Mouse (Mus musculus) cerebellum, adult 18-20 months (tissue): ENCODE data around the gene Nhlrc4.
A peak's percentile ranks its signal among the peaks of the same experiment; 100 is the strongest.

ENCODE experiments used
- DNase-seq, 2 experiments: peaks; one replicate each; pipeline ENCODE4 v3.0.0; 2021

Gene Nhlrc4

GRCm38 (mm10) chr17:25957586-25958051, 12.9 kb upstream of the Nhlrc4 start:
- peak; percentile 54 to 60 for DNase-seq

GRCm38 (mm10) chr17:25956631-25957030, 11.9 kb upstream of the Nhlrc4 start:
- peak; percentile 47 to 51 for DNase-seq

GRCm38 (mm10) chr17:25956201-25956600, 11.4 kb upstream of the Nhlrc4 start:
- DNase-seq: peak; percentile 85 to 91

GRCm38 (mm10) chr17:25955736-25956135, 11.0 kb upstream of the Nhlrc4 start:
- DNase-seq: no peak

- no peak for DNase-seq
These were observed 9.9 kb upstream of the Nhlrc4 start for GRCm38 (mm10) chr17:25954671-25955070.

GRCm38 (mm10) chr17:25953161-25953560, 8.4 kb upstream of the Nhlrc4 start:
- DNase-seq: peak; percentile 77 to 81

GRCm38 (mm10) chr17:25951803-25952623, 7.3 kb upstream of the Nhlrc4 start, which contains the start of gene A930017K11Rik:
Gene A930017K11Rik (minus strand): TSS chr17:25952565.
- DNase-seq: peak; percentile 65 to 71

- DNase-seq: peak; percentile 50 to 63
These were observed 6.6 kb upstream of the Nhlrc4 start for GRCm38 (mm10) chr17:25951225-25951802.

- DNase-seq: peak in 1 of 2 experiments; percentile 45
These were observed 5.9 kb upstream of the Nhlrc4 start for GRCm38 (mm10) chr17:25950706-25951105.

- no peak for DNase-seq
These were observed 5.2 kb upstream of the Nhlrc4 start for GRCm38 (mm10) chr17:25949981-25950380.

GRCm38 (mm10) chr17:25948051-25948450, 3.3 kb upstream of the Nhlrc4 start:
- no peak for DNase-seq

- DNase-seq: no peak
These were observed 2.8 kb upstream of the Nhlrc4 start for GRCm38 (mm10) chr17:25947576-25947975.

GRCm38 (mm10) chr17:25946891-25947290, 2.1 kb upstream of the Nhlrc4 start:
- no peak for DNase-seq

GRCm38 (mm10) chr17:25946349-25946748, 1.6 kb upstream of the Nhlrc4 start:
- no peak for DNase-seq

GRCm38 (mm10) chr17:25945517-25946155, 875 bp upstream of the Nhlrc4 start:
- no peak for DNase-seq

GRCm38 (mm10) chr17:25943769-25944168, 992 bp downstream of the Nhlrc4 start:
- no peak for DNase-seq

- no peak for DNase-seq
These were observed 1.5 kb downstream of the Nhlrc4 start for GRCm38 (mm10) chr17:25943221-25943620.

- no peak for DNase-seq
These were observed 2.1 kb downstream of the Nhlrc4 start for GRCm38 (mm10) chr17:25942597-25943151.

GRCm38 (mm10) chr17:25941511-25942241, 3.1 kb downstream of the Nhlrc4 start:
- DNase-seq: peak; percentile 67 to 90

GRCm38 (mm10) chr17:25934526-25934925, 10.2 kb downstream of the Nhlrc4 start:
- no peak for DNase-seq

- DNase-seq: no peak
These were observed 19.4 kb downstream of the Nhlrc4 start for GRCm38 (mm10) chr17:25925348-25925747.

- no peak for DNase-seq
These were observed 22.6 kb downstream of the Nhlrc4 start for GRCm38 (mm10) chr17:25922120-25922519.
